Mouse (Mus musculus): ENCODE data around the gene Exoc5. TPM values are rescaled to one million over a fixed set of nuclear protein-coding genes. Genes with fewer than 3 reads are reported as not detected.
A peak's percentile ranks its signal among the peaks of the same experiment; 100 is the strongest.
"Not testable (repeated sequence)": the region's sequence is repeated elsewhere in the genome, so short reads cannot be mapped to it uniquely, and the experiment has no call there.

Gene Exoc5
- 82.1 and 102 TPM in 2 replicates for polyA plus RNA-seq (2014; fragmentation: Nextera tagmentation; extraction: Ambion mirVana)

GRCm38 (mm10) chr14:49066274-49066823 lies at the start of gene Exoc5:
Gene Exoc5 (minus strand): TSS chr14:49066653.
- Histone ChIP-seq H3K27ac (ENCODE audit: low read depth, low read length) (peak within 1 kb of the TSS; percentile 98), H3K27me3 (replicated peaks; ENCODE audit: control insufficient read depth, insufficient read depth, low read length) (no peaks in the 10 kb centered on the region), H3K36me3 (ENCODE audit: control insufficient read depth, insufficient read depth, low read length) (no peaks in the 10 kb centered on the region), H3K4me1 (ENCODE audit: control insufficient read depth, insufficient read depth, low read length) (peaks cover 17% of the 10 kb centered on the region), H3K9me3 (replicated peaks; ENCODE audit: control insufficient read depth, low read length) (no peaks in the 10 kb centered on the region), H3K4me3 (ENCODE audit: low read depth, low read length) (peak within 1 kb of the TSS; percentile 92), H3K4me2 (ENCODE audit: low read length) (peak within 1 kb of the TSS; percentile 74), H3K9ac (ENCODE audit: low read length) (peak within 1 kb of the TSS; percentile 96)
- DNase-seq (ENCODE audit: low spot score) (peak; percentile 97), ATAC-seq (peak; percentile 96)
- WGBS = under 1% methylated on average over 52 of the region's 53 CpGs

GRCm38 (mm10) chr14:49091755-49092154 lies 25.3 kb upstream of the Exoc5 start:
- not testable (repeated sequence) for H3K9me3 ChIP-seq (replicated peaks; ENCODE audit: control insufficient read depth, low read length); H3K36me3 ChIP-seq (ENCODE audit: control insufficient read depth, insufficient read depth, low read length); H3K4me3 ChIP-seq (ENCODE audit: low read depth, low read length); H3K27me3 ChIP-seq (replicated peaks; ENCODE audit: control insufficient read depth, insufficient read depth, low read length); H3K4me1 ChIP-seq (ENCODE audit: control insufficient read depth, insufficient read depth, low read length); H3K4me2 ChIP-seq (ENCODE audit: low read length); H3K27ac ChIP-seq (ENCODE audit: low read depth, low read length); ATAC-seq; H3K9ac ChIP-seq (ENCODE audit: low read length)
- DNase-seq (ENCODE audit: low spot score) = peak; percentile 10
- WGBS = 24% methylated on average over 1 of the region's 1 CpGs

- 37% methylated on average over 4 of the region's 4 CpGs for WGBS
- Histone ChIP-seq H3K4me2 (ENCODE audit: low read length) (no peak overlapping the region), H3K9me3 (replicated peaks; ENCODE audit: control insufficient read depth, low read length) (no peaks in the 10 kb centered on the region), H3K36me3 (ENCODE audit: control insufficient read depth, insufficient read depth, low read length) (peaks cover 8% of the 10 kb centered on the region; the same call in 1 of the 2 replicates), H3K9ac (ENCODE audit: low read length) (no peak overlapping the region), H3K4me3 (ENCODE audit: low read depth, low read length) (no peak overlapping the region), H3K27me3 (replicated peaks; ENCODE audit: control insufficient read depth, insufficient read depth, low read length) (no peaks in the 10 kb centered on the region), H3K27ac (ENCODE audit: low read depth, low read length) (no peak overlapping the region), H3K4me1 (ENCODE audit: control insufficient read depth, insufficient read depth, low read length) (no peaks in the 10 kb centered on the region)
- no peak for ATAC-seq
- DNase-seq (ENCODE audit: low spot score) = no peak
Observed at GRCm38 (mm10) chr14:49091277-49091676, 24.8 kb upstream of the Exoc5 start.

- Histone ChIP-seq H3K27me3 (replicated peaks; ENCODE audit: control insufficient read depth, insufficient read depth, low read length) (no peaks in the 10 kb centered on the region), H3K36me3 (ENCODE audit: control insufficient read depth, insufficient read depth, low read length) (peaks cover 11% of the 10 kb centered on the region), H3K27ac (ENCODE audit: low read depth, low read length) (no peak overlapping the region), H3K9me3 (replicated peaks; ENCODE audit: control insufficient read depth, low read length) (no peaks in the 10 kb centered on the region), H3K4me1 (ENCODE audit: control insufficient read depth, insufficient read depth, low read length) (no peaks in the 10 kb centered on the region), H3K4me3 (ENCODE audit: low read depth, low read length) (no peak overlapping the region), H3K4me2 (ENCODE audit: low read length) (no peak overlapping the region), H3K9ac (ENCODE audit: low read length) (no peak overlapping the region)
- WGBS = 6% methylated on average over 5 of the region's 5 CpGs
- DNase-seq (ENCODE audit: low spot score) = no peak
- no peak for ATAC-seq
Observed at GRCm38 (mm10) chr14:49090102-49090501, 23.6 kb upstream of the Exoc5 start.

GRCm38 (mm10) chr14:49089461-49090058 lies 23.1 kb upstream of the Exoc5 start:
- Histone ChIP-seq H3K9me3 (replicated peaks; ENCODE audit: control insufficient read depth, low read length) (no peaks in the 10 kb centered on the region), H3K27ac (ENCODE audit: low read depth, low read length) (no peak overlapping the region), H3K27me3 (replicated peaks; ENCODE audit: control insufficient read depth, insufficient read depth, low read length) (no peaks in the 10 kb centered on the region), H3K36me3 (ENCODE audit: control insufficient read depth, insufficient read depth, low read length) (peaks cover 13% of the 10 kb centered on the region), H3K4me3 (ENCODE audit: low read depth, low read length) (no peak overlapping the region), H3K4me2 (ENCODE audit: low read length) (no peak overlapping the region), H3K4me1 (ENCODE audit: control insufficient read depth, insufficient read depth, low read length) (no peaks in the 10 kb centered on the region), H3K9ac (ENCODE audit: low read length) (no peak overlapping the region)
- peak; percentile 17 for DNase-seq (ENCODE audit: low spot score)
- ATAC-seq = no peak
- WGBS = 2% methylated on average over 6 of the region's 6 CpGs

- ATAC-seq = no peak
- Histone ChIP-seq H3K4me3 (ENCODE audit: low read depth, low read length) (no peak overlapping the region), H3K9me3 (replicated peaks; ENCODE audit: control insufficient read depth, low read length) (no peaks in the 10 kb centered on the region), H3K4me1 (ENCODE audit: control insufficient read depth, insufficient read depth, low read length) (no peaks in the 10 kb centered on the region), H3K4me2 (ENCODE audit: low read length) (no peak overlapping the region), H3K27ac (ENCODE audit: low read depth, low read length) (no peak overlapping the region), H3K36me3 (ENCODE audit: control insufficient read depth, insufficient read depth, low read length) (peaks cover 25% of the 10 kb centered on the region), H3K27me3 (replicated peaks; ENCODE audit: control insufficient read depth, insufficient read depth, low read length) (no peaks in the 10 kb centered on the region), H3K9ac (ENCODE audit: low read length) (no peak overlapping the region)
- peak; percentile 5 for DNase-seq (ENCODE audit: low spot score)
- 5% methylated on average over 14 of the region's 14 CpGs for WGBS
Observed at GRCm38 (mm10) chr14:49088155-49089048, 21.9 kb upstream of the Exoc5 start.

- 80% methylated on average over 4 of the region's 4 CpGs for WGBS
- Histone ChIP-seq H3K4me3 (ENCODE audit: low read depth, low read length) (no peak overlapping the region), H3K4me2 (ENCODE audit: low read length) (no peak overlapping the region), H3K4me1 (ENCODE audit: control insufficient read depth, insufficient read depth, low read length) (no peaks in the 10 kb centered on the region), H3K36me3 (ENCODE audit: control insufficient read depth, insufficient read depth, low read length) (peaks cover 33% of the 10 kb centered on the region), H3K9ac (ENCODE audit: low read length) (no peak overlapping the region), H3K27ac (ENCODE audit: low read depth, low read length) (no peak overlapping the region), H3K9me3 (replicated peaks; ENCODE audit: control insufficient read depth, low read length) (no peaks in the 10 kb centered on the region), H3K27me3 (replicated peaks; ENCODE audit: control insufficient read depth, insufficient read depth, low read length) (no peaks in the 10 kb centered on the region)
- ATAC-seq (no peak), DNase-seq (ENCODE audit: low spot score) (no peak)
Observed at GRCm38 (mm10) chr14:49086522-49086921, 20.1 kb upstream of the Exoc5 start.

GRCm38 (mm10) chr14:49078820-49079219 lies 12.4 kb upstream of the Exoc5 start:
- Histone ChIP-seq H3K4me1 (ENCODE audit: control insufficient read depth, insufficient read depth, low read length) (no peaks in the 10 kb centered on the region), H3K9me3 (replicated peaks; ENCODE audit: control insufficient read depth, low read length) (no peaks in the 10 kb centered on the region), H3K36me3 (ENCODE audit: control insufficient read depth, insufficient read depth, low read length) (peaks cover 29% of the 10 kb centered on the region), H3K9ac (ENCODE audit: low read length) (no peak overlapping the region), H3K4me2 (ENCODE audit: low read length) (no peak overlapping the region), H3K4me3 (ENCODE audit: low read depth, low read length) (no peak overlapping the region), H3K27me3 (replicated peaks; ENCODE audit: control insufficient read depth, insufficient read depth, low read length) (no peaks in the 10 kb centered on the region), H3K27ac (ENCODE audit: low read depth, low read length) (no peak overlapping the region)
- DNase-seq (ENCODE audit: low spot score) (no peak), ATAC-seq (no peak)
- WGBS = 95% methylated on average over 2 of the region's 2 CpGs

- DNase-seq (ENCODE audit: low spot score) = no peak
- H3K36me3 ChIP-seq (ENCODE audit: control insufficient read depth, insufficient read depth, low read length) = peaks cover 12% of the 10 kb centered on the region
- no peaks in the 10 kb centered on the region for H3K9me3 ChIP-seq (replicated peaks; ENCODE audit: control insufficient read depth, low read length)
- H3K27me3 ChIP-seq (replicated peaks; ENCODE audit: control insufficient read depth, insufficient read depth, low read length) = no peaks in the 10 kb centered on the region
- no peak overlapping the region for H3K9ac ChIP-seq (ENCODE audit: low read length)
- no peak for ATAC-seq
- H3K4me2 ChIP-seq (ENCODE audit: low read length) = no peak overlapping the region
- WGBS = 62% methylated on average over 2 of the region's 2 CpGs
- no peak overlapping the region for H3K4me3 ChIP-seq (ENCODE audit: low read depth, low read length)
- H3K4me1 ChIP-seq (ENCODE audit: control insufficient read depth, insufficient read depth, low read length) = no peaks in the 10 kb centered on the region
- H3K27ac ChIP-seq (ENCODE audit: low read depth, low read length) = no peak overlapping the region
Observed at GRCm38 (mm10) chr14:49074361-49074760, 7.9 kb upstream of the Exoc5 start.
